Mouse (Mus musculus) adrenal gland, postnatal 14 days (tissue): ENCODE data around the gene Gm20388. TPM values are rescaled to one million over a fixed set of nuclear protein-coding genes. Genes with fewer than 3 reads are reported as not detected.

Experiments
- DNase-seq: peaks from one replicate; pipeline ENCODE4 v3.0.0; 2021; ENCODE audit warnings: mixed read lengths
- total RNA-seq: library from RNA; stranded (reverse); gene quantifications from 2 replicates; pipeline ENCODE4 v1.2.3, GENCODE M21; 2021

The Gm20388 gene
- total RNA-seq, 1 experiment from 2014 or later: 17.6 TPM

- peak; percentile 93 for DNase-seq
Observed at GRCm38 (mm10) chr8:120644663-120645062, 734.0 kb downstream of the Gm20388 start.

DNA sequence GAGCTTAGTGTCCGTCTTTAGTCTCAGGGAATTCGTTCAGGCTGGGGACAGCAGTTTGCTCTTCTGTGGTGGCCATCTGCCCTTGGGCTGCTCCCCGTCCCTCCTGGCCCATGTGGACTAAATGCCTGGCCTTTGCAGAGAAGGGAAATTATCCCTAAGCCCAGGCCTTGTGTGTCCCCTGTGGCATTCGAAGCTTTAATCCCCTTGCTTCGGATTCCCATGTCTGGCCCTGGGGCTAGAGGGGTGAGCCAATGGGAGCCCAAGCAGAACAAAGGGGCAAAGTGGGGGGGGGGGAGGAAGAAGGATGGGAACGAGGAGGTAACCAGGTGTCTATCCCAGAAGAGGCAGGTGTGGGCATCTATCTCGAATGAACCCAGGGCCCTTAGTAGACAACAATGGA is 736.9 kb downstream of the Gm20388 start, which contains the start of gene 1190005I06Rik:
Gene 1190005I06Rik (minus strand): TSS at position 101 of the 400 bp plus-strand sequence.
- no peak for DNase-seq

GRCm38 (mm10) chr8:120656322-120657052 is 745.8 kb downstream of the Gm20388 start:
- no peak for DNase-seq

DNA sequence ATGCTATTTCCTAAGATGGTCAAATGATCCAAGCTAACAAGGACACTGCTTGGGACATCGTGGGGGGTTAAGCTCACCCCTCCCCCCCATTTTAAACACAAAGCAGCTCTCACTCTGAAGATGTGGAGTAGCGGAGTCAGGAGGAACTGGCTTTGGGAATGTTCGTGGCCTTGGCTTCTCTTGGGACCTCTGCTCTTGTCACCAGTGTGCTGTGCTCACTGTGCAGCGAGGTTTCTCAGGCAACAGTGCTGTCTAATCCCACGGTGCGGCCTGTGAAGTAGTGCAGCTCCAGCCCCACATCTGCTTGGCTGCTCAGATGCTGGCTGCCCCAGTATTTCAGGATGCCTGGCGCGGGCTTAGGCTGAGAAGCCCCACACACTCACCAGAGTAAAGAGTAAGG is 746.8 kb downstream of the Gm20388 start:
- no peak for DNase-seq

DNA sequence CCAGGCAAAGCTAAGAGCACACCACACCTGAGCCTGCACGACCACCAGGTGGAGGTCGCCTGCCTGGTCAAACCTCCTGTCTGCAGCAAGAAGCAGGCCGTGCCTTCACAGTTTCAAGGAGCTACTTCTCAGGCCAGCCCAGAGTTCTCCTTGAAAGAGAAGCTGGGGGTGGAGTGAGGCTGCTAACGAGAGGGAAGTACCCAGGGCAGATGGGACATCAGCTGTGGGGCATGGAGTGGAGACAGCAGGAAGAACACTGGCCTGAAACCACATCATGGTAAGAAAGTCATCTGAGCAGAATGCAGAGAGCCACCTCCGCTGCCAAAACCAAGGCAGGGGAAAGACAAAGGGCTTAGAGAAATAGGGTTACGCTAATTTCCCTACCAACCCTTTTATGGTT is 753.9 kb downstream of the Gm20388 start:
- DNase-seq: no peak

DNA sequence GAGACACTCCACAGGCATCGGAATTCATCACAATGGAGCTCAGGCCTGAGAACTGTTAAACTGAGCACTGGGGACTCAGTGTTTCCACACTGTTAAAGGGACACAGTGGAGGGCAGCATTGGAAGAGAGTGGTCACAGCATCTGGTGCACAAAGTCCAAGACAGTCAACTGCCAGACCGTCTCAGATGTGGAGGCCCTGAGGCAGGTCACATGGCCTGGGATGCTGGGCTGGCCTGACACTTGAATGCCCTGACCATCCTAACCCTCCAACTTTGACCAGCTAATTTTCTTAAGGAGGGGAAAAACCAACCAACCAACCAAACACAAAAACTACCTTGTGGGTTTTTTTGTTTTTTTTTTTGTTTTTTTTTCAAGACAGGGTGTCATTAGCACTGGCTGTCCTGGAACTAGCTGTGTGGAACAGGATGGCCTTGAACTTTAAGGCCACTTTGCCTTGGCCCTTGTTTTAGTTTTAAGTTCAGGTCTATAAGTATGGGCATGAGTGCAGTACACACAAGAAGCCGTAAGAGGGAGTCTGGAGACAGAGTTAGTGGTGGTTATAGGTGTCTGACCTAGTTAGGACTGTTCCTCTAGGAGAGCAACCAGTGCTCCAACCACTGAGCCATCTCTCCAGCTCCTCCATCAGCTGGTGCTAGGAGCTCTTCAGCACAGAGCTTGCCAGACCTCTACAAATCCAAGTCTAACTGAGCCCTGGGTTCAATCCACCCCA is 755.2 kb downstream of the Gm20388 start:
- no peak for DNase-seq

DNA sequence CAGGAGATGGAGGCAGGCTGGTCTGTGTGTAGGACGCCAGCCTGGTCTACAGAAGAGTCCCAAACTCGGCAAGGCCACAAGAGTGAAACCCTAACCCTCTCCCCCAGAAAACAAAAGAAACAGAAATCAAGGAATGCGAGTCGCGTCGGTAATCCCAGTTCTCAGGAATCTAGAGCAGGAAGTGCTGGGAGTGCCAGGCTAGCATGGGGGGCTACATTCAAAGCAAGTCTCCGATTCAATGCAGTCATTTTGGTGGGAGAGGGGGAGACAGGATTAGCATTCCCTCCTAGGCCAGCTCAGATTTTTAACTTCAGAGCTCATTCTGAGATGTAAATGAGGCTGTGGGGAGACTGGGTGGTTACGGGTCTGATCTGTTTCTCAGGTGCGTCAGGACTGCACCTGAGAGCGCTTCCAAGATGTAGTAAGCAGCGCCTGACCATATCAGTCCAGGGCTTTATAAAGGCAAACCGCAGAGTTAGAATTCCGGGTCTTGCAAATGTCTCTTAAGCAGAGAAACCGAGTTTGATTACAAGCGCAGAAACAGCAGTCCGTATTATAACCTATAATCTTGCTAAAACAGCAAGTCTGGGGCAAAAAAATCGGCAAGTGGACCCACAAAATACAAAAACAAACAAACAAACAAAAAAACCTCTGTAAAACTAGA is 756.3 kb downstream of the Gm20388 start:
- DNase-seq: no peak

DNA sequence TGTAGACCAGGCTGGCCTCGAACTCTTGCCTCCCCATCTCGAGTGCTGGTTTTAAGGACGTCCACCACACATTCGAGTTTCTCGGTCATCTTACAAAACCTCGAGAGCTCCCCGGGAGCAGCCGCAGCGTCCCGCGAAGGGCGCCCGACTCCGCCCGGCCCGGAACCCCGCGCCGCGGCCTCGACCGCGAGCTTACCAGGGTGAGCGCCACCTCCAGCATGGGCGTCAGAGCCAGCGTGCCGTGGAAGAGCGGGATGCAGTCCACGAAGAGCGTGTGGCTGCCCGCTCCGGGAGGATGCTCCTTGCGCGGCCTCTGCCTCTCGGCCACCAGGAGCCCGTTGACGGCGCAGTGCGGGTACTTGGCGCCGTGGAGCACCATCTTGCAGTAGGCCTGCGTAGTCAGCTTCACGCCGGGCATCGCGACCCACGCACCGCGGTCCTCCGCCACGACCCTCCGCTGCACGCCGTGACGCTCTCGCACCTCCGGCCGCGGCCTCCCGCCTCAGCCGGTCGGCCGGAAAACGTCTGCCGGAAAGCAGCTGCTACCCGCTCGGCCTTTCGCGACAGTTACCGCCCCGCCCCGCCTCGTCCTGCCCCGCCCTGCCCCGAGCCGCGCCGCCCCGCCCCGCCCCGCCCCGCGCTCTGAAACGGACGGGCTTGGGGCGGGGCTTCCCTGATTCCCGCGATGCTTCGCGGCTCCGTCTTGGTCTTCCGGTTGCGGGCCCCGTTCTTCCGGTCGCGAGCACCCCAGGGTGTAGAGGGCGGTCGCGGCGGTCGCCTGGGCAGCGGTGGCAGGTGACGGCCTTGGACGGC is 757.1 kb downstream of the Gm20388 start, which contains the start of the genes Gm27021 and Cox4i1:
Gene Gm27021 (minus strand): TSS at position 519 of the 813 bp plus-strand sequence.
Gene Cox4i1 (plus strand): TSS at position 662 of the 813 bp plus-strand sequence.
- peak; percentile 97 for DNase-seq

- DNase-seq: peak; percentile 70
Observed at GRCm38 (mm10) chr8:120668374-120668905, 757.8 kb downstream of the Gm20388 start, which contains the start of gene Emc8. Emc8 (minus strand) TSS chr8:120668573.

GRCm38 (mm10) chr8:120671775-120672174 is 761.1 kb downstream of the Gm20388 start:
- no peak for DNase-seq

- DNase-seq: no peak
Observed at GRCm38 (mm10) chr8:120672626-120673229, 762.1 kb downstream of the Gm20388 start.

DNA sequence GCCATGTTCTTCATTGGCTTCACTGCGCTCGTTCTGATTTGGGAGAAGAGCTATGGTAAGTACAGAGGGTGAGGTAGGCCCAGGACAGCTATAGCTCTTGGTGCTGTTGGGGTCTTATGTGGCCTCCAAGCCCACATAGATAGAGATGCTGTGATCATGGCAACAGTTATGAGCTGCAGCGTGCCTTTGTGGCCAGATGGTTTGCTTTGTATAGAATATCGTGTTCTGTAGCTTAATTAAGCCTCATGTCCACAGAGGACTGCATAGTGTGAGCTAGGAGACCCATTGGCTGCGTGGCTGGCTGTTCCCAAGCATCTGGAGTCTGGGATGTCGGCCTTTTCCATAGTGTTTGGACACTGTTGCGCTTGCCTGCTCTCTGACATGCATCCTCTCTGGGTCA is 762.7 kb downstream of the Gm20388 start:
- no peak for DNase-seq

DNA sequence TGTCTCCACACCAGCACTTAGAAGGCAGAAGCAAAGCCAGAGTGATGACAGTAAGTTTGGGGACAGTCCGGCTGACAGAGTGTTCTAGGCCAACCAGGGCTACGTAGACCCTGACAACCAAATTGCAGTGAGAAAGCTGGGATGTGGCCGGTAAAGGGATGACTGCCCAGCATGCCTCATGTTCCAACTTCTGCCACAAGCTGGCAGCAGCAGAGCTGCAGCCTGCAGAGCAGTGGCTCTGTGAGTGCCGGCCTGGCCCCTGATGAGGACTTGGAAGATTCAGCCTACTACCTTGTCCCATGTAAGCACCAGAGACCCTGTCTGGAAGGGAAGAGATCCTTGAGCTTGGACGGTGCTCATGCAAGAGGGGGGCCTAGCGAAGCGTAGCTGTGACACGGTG is 765.1 kb downstream of the Gm20388 start:
- no peak for DNase-seq

DNA sequence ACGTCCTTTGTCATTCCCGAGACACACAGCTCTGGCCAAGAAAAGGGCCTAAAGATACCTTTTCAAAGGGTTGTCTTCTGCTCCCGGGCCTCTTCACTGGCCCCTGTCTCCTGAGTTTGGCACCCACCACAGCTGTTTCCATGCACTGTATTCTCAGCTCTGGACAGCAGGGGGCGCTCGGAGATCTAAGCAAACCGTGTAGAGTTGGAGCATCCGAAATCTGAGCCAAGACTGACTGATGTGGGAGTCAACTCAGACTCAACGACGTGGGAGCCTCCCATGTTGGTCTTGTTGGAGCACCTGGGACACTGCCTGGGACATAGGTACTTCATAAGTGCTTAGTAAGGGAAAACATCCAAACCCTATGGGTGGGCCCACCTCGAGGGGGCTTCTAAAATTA is 767.8 kb downstream of the Gm20388 start:
- peak; percentile 90 for DNase-seq

GRCm38 (mm10) chr8:120679629-120680387 is 769.2 kb downstream of the Gm20388 start:
- peak; percentile 33 for DNase-seq

- peak; percentile 68 for DNase-seq
Observed at GRCm38 (mm10) chr8:120680405-120680804, 769.8 kb downstream of the Gm20388 start.

- no peak for DNase-seq
Observed at GRCm38 (mm10) chr8:120681113-120681512, 770.5 kb downstream of the Gm20388 start.

- peak; percentile 89 for DNase-seq
Observed at GRCm38 (mm10) chr8:120683602-120684001, 773.0 kb downstream of the Gm20388 start.

GRCm38 (mm10) chr8:120684082-120684481 is 773.4 kb downstream of the Gm20388 start:
- DNase-seq: no peak

- peak; percentile 88 for DNase-seq
Observed at GRCm38 (mm10) chr8:120685097-120685496, 774.5 kb downstream of the Gm20388 start.
